Mouse (Mus musculus): ENCODE data around the gene Psap.
A peak's percentile ranks its signal among the peaks of the same experiment; 100 is the strongest.

Psap gene

DNA sequence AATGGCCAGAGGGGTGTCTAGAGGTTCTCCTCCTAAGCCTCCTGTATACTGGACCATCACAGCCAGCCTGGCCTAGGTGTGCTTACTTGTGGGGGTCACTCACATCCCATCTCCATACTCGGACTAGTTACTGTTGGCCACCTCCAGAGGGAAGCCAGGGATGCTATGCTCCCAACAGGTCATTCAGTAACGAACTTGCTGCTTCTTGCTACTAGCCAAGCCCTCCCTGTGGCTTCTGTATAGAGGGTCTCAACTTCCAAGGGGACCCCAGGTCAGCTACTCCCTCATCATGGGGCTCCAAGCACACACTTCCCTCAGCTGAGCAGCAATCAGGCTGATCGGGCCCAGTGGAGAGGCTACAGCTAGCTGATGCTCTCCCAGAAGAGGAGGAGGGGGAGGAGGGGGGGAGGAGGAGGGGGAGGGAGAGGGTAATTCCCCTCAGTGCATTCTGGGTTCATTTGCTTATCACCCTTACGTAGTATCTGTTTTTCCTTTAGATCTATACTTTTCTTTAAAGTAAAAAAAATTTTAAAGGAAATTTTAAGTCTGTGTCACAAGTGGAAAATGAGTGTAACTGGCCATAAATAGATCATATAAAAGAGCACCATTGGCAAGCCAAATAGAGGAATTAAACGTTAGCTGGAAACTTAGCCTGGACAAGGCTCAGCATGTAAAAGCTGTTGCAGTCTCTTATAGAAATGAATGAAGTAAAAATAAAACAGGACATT, 72.8 kb downstream of the Psap start:
- peak; percentile 27 to 39 for DNase-seq

- DNase-seq: peak; percentile 95 to 97
These were observed 73.4 kb downstream of the Psap start for GRCm38 (mm10) chr10:60350805-60351167.

GRCm38 (mm10) chr10:60351248-60351647, 73.8 kb downstream of the Psap start:
- DNase-seq: peak in 1 of 2 experiments; percentile 23

DNA sequence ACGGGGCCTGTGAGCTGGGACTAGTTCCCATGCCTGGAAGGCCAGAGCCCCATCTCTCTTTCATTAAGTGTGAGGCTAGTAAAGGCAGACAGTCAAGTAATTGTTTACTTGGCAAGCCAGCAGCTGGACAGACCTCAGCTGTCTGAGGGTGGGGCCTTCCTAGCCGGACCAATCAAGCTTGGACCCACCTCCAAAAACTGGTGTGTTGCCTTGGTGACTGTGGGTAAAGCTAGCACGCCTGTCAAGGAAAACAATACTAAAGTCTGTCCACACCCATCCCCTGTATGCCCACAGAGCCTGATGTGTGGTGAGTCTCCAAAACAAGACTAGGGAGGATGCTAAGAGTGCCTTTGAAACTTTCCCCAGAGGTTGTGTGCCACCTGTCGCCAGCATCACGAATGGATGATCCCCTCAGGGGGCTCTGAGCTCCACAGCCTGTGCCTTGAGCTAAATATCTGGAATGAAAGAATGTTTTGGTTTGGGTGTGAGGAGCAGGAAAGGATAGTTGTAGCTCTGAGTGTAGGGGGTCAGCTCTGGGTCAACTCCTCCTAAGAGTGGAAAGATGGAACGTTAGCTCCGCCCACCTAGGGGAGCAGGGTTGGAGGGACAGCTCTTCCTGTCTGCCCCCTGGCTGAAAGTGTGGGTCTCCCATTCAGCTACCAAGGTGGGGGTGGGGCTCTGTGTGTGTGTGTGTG, 74.5 kb downstream of the Psap start:
- peak; percentile 76 to 79 for DNase-seq

Data from B cell, adult 2 months (primary cell).